Mouse (Mus musculus): ENCODE results near the gene Ormdl3. TPM values are rescaled to one million over a fixed set of nuclear protein-coding genes. Genes with fewer than 3 reads are reported as not detected.

Gene Ormdl3
- polyA plus RNA-seq, 1 experiment from 2014 or later = 42.0 TPM

- peak overlapping the region; percentile 88; the same call in 1 of the 2 replicates for H3K9ac ChIP-seq (replicated peaks)
- no peak for DNase-seq
Measured at GRCm38 (mm10) chr11:98584629-98585177, 2.5 kb downstream of the Ormdl3 start.

GRCm38 (mm10) chr11:98584146-98584545 is 3.0 kb downstream of the Ormdl3 start:
- Histone ChIP-seq H3K27ac (ENCODE audit: low read depth) (peak overlapping the region; percentile 97), H3K9ac (replicated peaks) (0 out of 2 replicates have a peak overlapping the region, but pooled peaks have one; percentile 37), H3K9me3 (ENCODE audit: low read length) (no peaks in the 10 kb centered on the region), H3K4me3 (ENCODE audit: low read depth, low read length) (no peak overlapping the region), H3K4me1 (ENCODE audit: insufficient read depth) (peaks cover 65% of the 10 kb centered on the region), H3K27me3 (ENCODE audit: insufficient read depth, low read length) (no peaks in the 10 kb centered on the region), H3K36me3 (replicated peaks; ENCODE audit: insufficient read depth, low read length) (peaks cover 5% of the 10 kb centered on the region), H3K4me2 (ENCODE audit: low read depth, low read length) (peak overlapping the region; percentile 88)
- DNase-seq = no peak
- TF ChIP-seq EP300 (IDR thresholded peaks at IDR 0.05; ENCODE audit: low read depth) (no peak), CTCF (IDR thresholded peaks at IDR 0.05; ENCODE audit: low read depth) (peak; percentile 2; the same call in 1 of the 2 replicates)
- WGBS (ENCODE audit: insufficient replicate concordance) = 27% methylated on average over 1 of the region's 1 CpGs
- ATAC-seq = no peak

More at GRCm38 (mm10) chr11:98584629-98585177, 2.5 kb downstream of the Ormdl3 start:
- H3K36me3 ChIP-seq (replicated peaks; ENCODE audit: insufficient read depth, low read length) = peaks cover 5% of the 10 kb centered on the region
- no peaks in the 10 kb centered on the region for H3K27me3 ChIP-seq (ENCODE audit: insufficient read depth, low read length)
- H3K4me1 ChIP-seq (ENCODE audit: insufficient read depth) = peaks cover 67% of the 10 kb centered on the region
- ATAC-seq = no peak
- TF ChIP-seq EP300 (IDR thresholded peaks at IDR 0.05; ENCODE audit: low read depth) (no peak), CTCF (IDR thresholded peaks at IDR 0.05; ENCODE audit: low read depth) (no peak)
- 84% methylated on average over 6 of the region's 6 CpGs for WGBS (ENCODE audit: insufficient replicate concordance)
- H3K4me3 ChIP-seq (ENCODE audit: low read depth, low read length) = peak overlapping the region; percentile 94; the same call in 1 of the 2 replicates
- H3K4me2 ChIP-seq (ENCODE audit: low read depth, low read length) = peak overlapping the region; percentile 88
- H3K9me3 ChIP-seq (ENCODE audit: low read length) = no peaks in the 10 kb centered on the region
- peak overlapping the region; percentile 97 for H3K27ac ChIP-seq (ENCODE audit: low read depth)

DNA sequence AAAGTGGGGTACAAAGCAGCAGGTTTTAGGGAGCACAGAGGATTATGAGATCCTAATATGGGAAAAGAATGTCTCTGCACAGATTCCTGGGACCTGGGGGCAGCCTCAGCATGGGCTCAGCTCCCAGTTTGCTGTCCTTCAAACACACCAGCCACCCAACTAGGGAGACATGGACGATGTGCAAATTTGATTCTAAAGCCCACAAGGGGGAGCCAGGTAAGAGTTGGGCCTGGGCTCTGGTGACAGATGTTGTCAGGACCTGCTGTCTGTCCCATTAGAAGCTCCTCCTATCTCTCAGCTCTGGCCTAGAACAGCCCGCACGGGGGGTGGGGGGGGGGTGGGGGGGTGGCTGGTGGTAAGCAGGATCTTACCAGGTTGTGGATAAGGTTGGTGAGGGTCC is 3.6 kb downstream of the Ormdl3 start:
- Histone ChIP-seq H3K36me3 (replicated peaks; ENCODE audit: insufficient read depth, low read length) (peaks cover 5% of the 10 kb centered on the region), H3K4me1 (ENCODE audit: insufficient read depth) (peaks cover 60% of the 10 kb centered on the region), H3K9me3 (ENCODE audit: low read length) (no peaks in the 10 kb centered on the region), H3K9ac (replicated peaks) (peak overlapping the region; percentile 73), H3K4me3 (ENCODE audit: low read depth, low read length) (peak overlapping the region; percentile 26; the same call in 1 of the 2 replicates), H3K27ac (ENCODE audit: low read depth) (peak overlapping the region; percentile 97), H3K4me2 (ENCODE audit: low read depth, low read length) (peak overlapping the region; percentile 88), H3K27me3 (ENCODE audit: insufficient read depth, low read length) (no peaks in the 10 kb centered on the region)
- TF ChIP-seq EP300 (IDR thresholded peaks at IDR 0.05; ENCODE audit: low read depth) = no peak
- TF ChIP-seq CTCF (IDR thresholded peaks at IDR 0.05; ENCODE audit: low read depth) = peak; percentile 66
- DNase-seq = peak; percentile 46
- WGBS (ENCODE audit: insufficient replicate concordance) = 40% methylated on average over 3 of the region's 3 CpGs
- ATAC-seq = no peak

DNA sequence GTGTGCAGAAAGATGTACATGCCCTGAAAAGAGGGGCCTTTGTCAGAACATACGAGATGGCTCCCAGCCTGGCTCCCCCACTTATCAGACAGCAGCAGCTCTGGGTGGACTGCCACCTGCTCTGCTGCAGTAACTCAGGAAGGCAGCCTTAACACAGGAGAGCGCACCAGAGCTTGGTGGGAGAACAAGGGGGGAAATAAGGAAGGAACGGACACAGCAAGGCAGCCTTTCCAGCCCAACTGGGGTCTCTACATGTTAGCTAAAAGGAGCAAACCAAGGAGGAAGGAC is 4.0 kb downstream of the Ormdl3 start:
- ATAC-seq (peak; percentile 51), DNase-seq (peak; percentile 68)
- TF ChIP-seq CTCF (IDR thresholded peaks at IDR 0.05; ENCODE audit: low read depth) (no peak), EP300 (IDR thresholded peaks at IDR 0.05; ENCODE audit: low read depth) (peak; percentile 73; the same call in 1 of the 2 replicates)
- Histone ChIP-seq H3K36me3 (replicated peaks; ENCODE audit: insufficient read depth, low read length) (peaks cover 5% of the 10 kb centered on the region), H3K9me3 (ENCODE audit: low read length) (no peaks in the 10 kb centered on the region), H3K4me3 (ENCODE audit: low read depth, low read length) (peak overlapping the region; percentile 46), H3K27me3 (ENCODE audit: insufficient read depth, low read length) (no peaks in the 10 kb centered on the region), H3K4me1 (ENCODE audit: insufficient read depth) (peaks cover 57% of the 10 kb centered on the region), H3K27ac (ENCODE audit: low read depth) (peak overlapping the region; percentile 97), H3K9ac (replicated peaks) (peak overlapping the region; percentile 73), H3K4me2 (ENCODE audit: low read depth, low read length) (peak overlapping the region; percentile 88)
- 45% methylated on average over 3 of the region's 3 CpGs for WGBS (ENCODE audit: insufficient replicate concordance)

GRCm38 (mm10) chr11:98582551-98583264 is 4.5 kb downstream of the Ormdl3 start:
- DNase-seq = peak; percentile 50
- 44% methylated on average over 12 of the region's 12 CpGs for WGBS (ENCODE audit: insufficient replicate concordance)
- peak overlapping the region; percentile 88 for H3K4me2 ChIP-seq (ENCODE audit: low read depth, low read length)
- no peaks in the 10 kb centered on the region for H3K27me3 ChIP-seq (ENCODE audit: insufficient read depth, low read length)
- H3K27ac ChIP-seq (ENCODE audit: low read depth) = peak overlapping the region; percentile 97
- peaks cover 5% of the 10 kb centered on the region for H3K36me3 ChIP-seq (replicated peaks; ENCODE audit: insufficient read depth, low read length)
- ATAC-seq = peak; percentile 57
- peak overlapping the region; percentile 73 for H3K9ac ChIP-seq (replicated peaks)
- no peaks in the 10 kb centered on the region for H3K9me3 ChIP-seq (ENCODE audit: low read length)
- peak overlapping the region; percentile 46 for H3K4me3 ChIP-seq (ENCODE audit: low read depth, low read length)
- TF ChIP-seq CTCF (IDR thresholded peaks at IDR 0.05; ENCODE audit: low read depth) = no peak
- TF ChIP-seq EP300 (IDR thresholded peaks at IDR 0.05; ENCODE audit: low read depth) = peak; percentile 72
- H3K4me1 ChIP-seq (ENCODE audit: insufficient read depth) = peaks cover 52% of the 10 kb centered on the region

DNA sequence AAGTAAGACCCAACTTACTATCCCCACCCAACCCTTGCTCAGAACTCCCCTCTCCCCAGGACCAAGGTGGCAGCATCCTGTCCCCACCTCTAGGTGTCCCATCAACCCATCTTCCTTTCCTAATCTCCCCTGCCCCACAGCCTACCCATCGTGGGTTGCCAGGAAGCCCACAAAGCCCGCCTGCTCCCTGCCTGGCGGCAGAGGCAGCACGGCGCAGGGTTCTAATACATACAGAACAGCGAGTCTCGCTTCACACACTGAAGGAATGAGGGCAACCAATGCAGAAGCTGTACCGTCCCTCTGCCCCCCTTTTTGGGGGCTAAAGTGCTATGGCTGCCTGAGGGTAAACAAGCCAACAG is 5.2 kb downstream of the Ormdl3 start:
- H3K4me1 ChIP-seq (ENCODE audit: insufficient read depth) = peaks cover 48% of the 10 kb centered on the region
- ATAC-seq = no peak
- WGBS (ENCODE audit: insufficient replicate concordance) = 43% methylated on average over 8 of the region's 8 CpGs

More for the DNA sequence above, 5.2 kb downstream of the Ormdl3 start:
- no peak for DNase-seq
- H3K36me3 ChIP-seq (replicated peaks; ENCODE audit: insufficient read depth, low read length) = peaks cover 5% of the 10 kb centered on the region
- H3K27ac ChIP-seq (ENCODE audit: low read depth) = peak overlapping the region; percentile 97
- H3K4me2 ChIP-seq (ENCODE audit: low read depth, low read length) = peak overlapping the region; percentile 88
- peak overlapping the region; percentile 46 for H3K4me3 ChIP-seq (ENCODE audit: low read depth, low read length)
- no peaks in the 10 kb centered on the region for H3K27me3 ChIP-seq (ENCODE audit: insufficient read depth, low read length)
- no peaks in the 10 kb centered on the region for H3K9me3 ChIP-seq (ENCODE audit: low read length)
- H3K9ac ChIP-seq (replicated peaks) = peak overlapping the region; percentile 73
- TF ChIP-seq CTCF (IDR thresholded peaks at IDR 0.05; ENCODE audit: low read depth) (peak; percentile 27; the same call in 1 of the 2 replicates), EP300 (IDR thresholded peaks at IDR 0.05; ENCODE audit: low read depth) (no peak)

Data from liver, postnatal 0 days (tissue).